Mouse (Mus musculus): Measurements from ENCODE around the gene Slc24a2. TPM values are rescaled to one million over a fixed set of nuclear protein-coding genes. Genes with fewer than 3 reads are reported as not detected.

The Slc24a2 gene
- 0.01 and 0.03 TPM in 2 replicates for polyA plus RNA-seq (2012; rRNA removed)

- TF ChIP-seq CTCF (IDR thresholded peaks at IDR 0.05; ENCODE audit: borderline replicate concordance, control insufficient read depth, extremely low read depth, insufficient read depth, low read length, poor library complexity) (no peak), POLR2A (IDR thresholded peaks at IDR 0.05; ENCODE audit: control insufficient read depth, extremely low read depth, insufficient read depth, low read length, poor library complexity) (no peak)
- Histone ChIP-seq H3K4me3 (ENCODE audit: control insufficient read depth, insufficient read depth, low read length) (no peak within 1 kb of the TSS), H3K4me1 (replicated peaks; ENCODE audit: control insufficient read depth, insufficient read depth, low read length) (no peaks in the 10 kb centered on the region), H3K27me3 (ENCODE audit: control insufficient read depth, insufficient read depth, low read length) (no peaks in the 10 kb centered on the region), H3K36me3 (ENCODE audit: control insufficient read depth, insufficient read depth, low read length) (no peaks in the 10 kb centered on the region), H3K27ac (ENCODE audit: control insufficient read depth, insufficient read depth, low read length) (no peak within 1 kb of the TSS)
- 2% methylated on average over 58 of the region's 62 CpGs for WGBS
- no peak for DNase-seq
These were observed at the start of gene Slc24a2 for GRCm38 (mm10) chr4:87229960-87230551. TSS of gene Slc24a2 (minus strand) at chr4:87230477.

- TF ChIP-seq CTCF (IDR thresholded peaks at IDR 0.05; ENCODE audit: borderline replicate concordance, control insufficient read depth, extremely low read depth, insufficient read depth, low read length, poor library complexity) (no peak), POLR2A (IDR thresholded peaks at IDR 0.05; ENCODE audit: control insufficient read depth, extremely low read depth, insufficient read depth, low read length, poor library complexity) (no peak)
- Histone ChIP-seq H3K36me3 (ENCODE audit: control insufficient read depth, insufficient read depth, low read length) (no peaks in the 10 kb centered on the region), H3K4me3 (ENCODE audit: control insufficient read depth, insufficient read depth, low read length) (no peak overlapping the region), H3K27me3 (ENCODE audit: control insufficient read depth, insufficient read depth, low read length) (no peaks in the 10 kb centered on the region), H3K27ac (ENCODE audit: control insufficient read depth, insufficient read depth, low read length) (no peak overlapping the region), H3K4me1 (replicated peaks; ENCODE audit: control insufficient read depth, insufficient read depth, low read length) (no peaks in the 10 kb centered on the region)
- 68% methylated on average over 1 of the region's 1 CpGs for WGBS
- no peak for DNase-seq
These were observed 44.5 kb upstream of the Slc24a2 start for GRCm38 (mm10) chr4:87274825-87275224.

- Histone ChIP-seq H3K36me3 (ENCODE audit: control insufficient read depth, insufficient read depth, low read length) (no peaks in the 10 kb centered on the region), H3K27me3 (ENCODE audit: control insufficient read depth, insufficient read depth, low read length) (no peaks in the 10 kb centered on the region), H3K27ac (ENCODE audit: control insufficient read depth, insufficient read depth, low read length) (no peak overlapping the region), H3K4me1 (replicated peaks; ENCODE audit: control insufficient read depth, insufficient read depth, low read length) (no peaks in the 10 kb centered on the region), H3K4me3 (ENCODE audit: control insufficient read depth, insufficient read depth, low read length) (no peak overlapping the region)
- WGBS: 86% methylated on average over 2 of the region's 2 CpGs
- DNase-seq: no peak
- TF ChIP-seq POLR2A (IDR thresholded peaks at IDR 0.05; ENCODE audit: control insufficient read depth, extremely low read depth, insufficient read depth, low read length, poor library complexity): no peak
- TF ChIP-seq CTCF (IDR thresholded peaks at IDR 0.05; ENCODE audit: borderline replicate concordance, control insufficient read depth, extremely low read depth, insufficient read depth, low read length, poor library complexity): no peak
These were observed 44.0 kb upstream of the Slc24a2 start for GRCm38 (mm10) chr4:87274276-87274675.

- H3K27me3 ChIP-seq (ENCODE audit: control insufficient read depth, insufficient read depth, low read length): no peaks in the 10 kb centered on the region
- no peak for TF ChIP-seq CTCF (IDR thresholded peaks at IDR 0.05; ENCODE audit: borderline replicate concordance, control insufficient read depth, extremely low read depth, insufficient read depth, low read length, poor library complexity)
- no peak for TF ChIP-seq POLR2A (IDR thresholded peaks at IDR 0.05; ENCODE audit: control insufficient read depth, extremely low read depth, insufficient read depth, low read length, poor library complexity)
- H3K4me3 ChIP-seq (ENCODE audit: control insufficient read depth, insufficient read depth, low read length): no peak overlapping the region
- H3K4me1 ChIP-seq (replicated peaks; ENCODE audit: control insufficient read depth, insufficient read depth, low read length): no peaks in the 10 kb centered on the region
- no peak for DNase-seq
- 95% methylated on average over 3 of the region's 3 CpGs for WGBS
- no peak overlapping the region for H3K27ac ChIP-seq (ENCODE audit: control insufficient read depth, insufficient read depth, low read length)
- H3K36me3 ChIP-seq (ENCODE audit: control insufficient read depth, insufficient read depth, low read length): no peaks in the 10 kb centered on the region
These were observed 43.2 kb upstream of the Slc24a2 start for GRCm38 (mm10) chr4:87273476-87273875.

- TF ChIP-seq POLR2A (IDR thresholded peaks at IDR 0.05; ENCODE audit: control insufficient read depth, extremely low read depth, insufficient read depth, low read length, poor library complexity): no peak
- TF ChIP-seq CTCF (IDR thresholded peaks at IDR 0.05; ENCODE audit: borderline replicate concordance, control insufficient read depth, extremely low read depth, insufficient read depth, low read length, poor library complexity): no peak
- Histone ChIP-seq H3K27ac (ENCODE audit: control insufficient read depth, insufficient read depth, low read length) (no peak overlapping the region), H3K4me1 (replicated peaks; ENCODE audit: control insufficient read depth, insufficient read depth, low read length) (no peaks in the 10 kb centered on the region), H3K4me3 (ENCODE audit: control insufficient read depth, insufficient read depth, low read length) (no peak overlapping the region), H3K27me3 (ENCODE audit: control insufficient read depth, insufficient read depth, low read length) (no peaks in the 10 kb centered on the region), H3K36me3 (ENCODE audit: control insufficient read depth, insufficient read depth, low read length) (no peaks in the 10 kb centered on the region)
- WGBS: 26% methylated on average over 14 of the region's 14 CpGs
- DNase-seq: no peak
These were observed 885 bp downstream of the Slc24a2 start for GRCm38 (mm10) chr4:87229224-87229959.

GRCm38 (mm10) chr4:87221586-87221985 is 8.7 kb downstream of the Slc24a2 start:
- H3K4me1 ChIP-seq (replicated peaks; ENCODE audit: control insufficient read depth, insufficient read depth, low read length): no peaks in the 10 kb centered on the region
- H3K4me3 ChIP-seq (ENCODE audit: control insufficient read depth, insufficient read depth, low read length): no peak overlapping the region
- no peak for TF ChIP-seq POLR2A (IDR thresholded peaks at IDR 0.05; ENCODE audit: control insufficient read depth, extremely low read depth, insufficient read depth, low read length, poor library complexity)
- no peak for TF ChIP-seq CTCF (IDR thresholded peaks at IDR 0.05; ENCODE audit: borderline replicate concordance, control insufficient read depth, extremely low read depth, insufficient read depth, low read length, poor library complexity)
- 49% methylated on average over 2 of the region's 2 CpGs for WGBS
- DNase-seq: no peak
- H3K27ac ChIP-seq (ENCODE audit: control insufficient read depth, insufficient read depth, low read length): no peak overlapping the region
- H3K36me3 ChIP-seq (ENCODE audit: control insufficient read depth, insufficient read depth, low read length): no peaks in the 10 kb centered on the region
- H3K27me3 ChIP-seq (ENCODE audit: control insufficient read depth, insufficient read depth, low read length): no peaks in the 10 kb centered on the region
